Mouse (Mus musculus): Measurements from ENCODE around the gene Gm1330.
"Not testable (repeated sequence)": the region's sequence is repeated elsewhere in the genome, so short reads cannot be mapped to it uniquely, and the experiment has no call there.

The Gm1330 gene

GRCm38 (mm10) chr2:149003151-149003550 lies at the start of gene Gm1330:
TSS of gene Gm1330 (minus strand) at chr2:149003251.
- no peak for DNase-seq (ENCODE audit: low spot score in 2 of 2)

- not testable (repeated sequence) for DNase-seq (ENCODE audit: low spot score in 2 of 2)
Observed at GRCm38 (mm10) chr2:149017137-149017536, 14.1 kb upstream of the Gm1330 start, which contains the start of gene Gm10750. TSS of gene Gm10750 (minus strand) at chr2:149017237.

- no peak for DNase-seq (ENCODE audit: low spot score in 2 of 2)
Observed at GRCm38 (mm10) chr2:149004826-149005225, 1.8 kb upstream of the Gm1330 start.

- DNase-seq (ENCODE audit: low spot score in 2 of 2): no peak
Observed at GRCm38 (mm10) chr2:148995133-148995532, 7.9 kb downstream of the Gm1330 start.
